Mouse (Mus musculus) urinary bladder, adult 2 months (tissue): ENCODE measurements around the gene Tsfm. TPM values are rescaled to one million over a fixed set of nuclear protein-coding genes. Genes with fewer than 3 reads are reported as not detected.
"Not testable (repeated sequence)": the region's sequence is repeated elsewhere in the genome, so short reads cannot be mapped to it uniquely, and the experiment has no call there.

ENCODE experiments used
- DNase-seq: peaks from one replicate; pipeline ENCODE4 v3.0.0; 2022; ENCODE audit warnings: low spot score
- polyA plus RNA-seq: library from polyadenylated mRNA; depleted of rRNA; stranded (reverse); fragments of >200 nt; gene quantifications from 2 replicates; pipeline ENCODE4 v1.2.3, GENCODE M21; 2012

Gene Tsfm
- polyA plus RNA-seq, 1 experiment: 36.9 TPM

DNA sequence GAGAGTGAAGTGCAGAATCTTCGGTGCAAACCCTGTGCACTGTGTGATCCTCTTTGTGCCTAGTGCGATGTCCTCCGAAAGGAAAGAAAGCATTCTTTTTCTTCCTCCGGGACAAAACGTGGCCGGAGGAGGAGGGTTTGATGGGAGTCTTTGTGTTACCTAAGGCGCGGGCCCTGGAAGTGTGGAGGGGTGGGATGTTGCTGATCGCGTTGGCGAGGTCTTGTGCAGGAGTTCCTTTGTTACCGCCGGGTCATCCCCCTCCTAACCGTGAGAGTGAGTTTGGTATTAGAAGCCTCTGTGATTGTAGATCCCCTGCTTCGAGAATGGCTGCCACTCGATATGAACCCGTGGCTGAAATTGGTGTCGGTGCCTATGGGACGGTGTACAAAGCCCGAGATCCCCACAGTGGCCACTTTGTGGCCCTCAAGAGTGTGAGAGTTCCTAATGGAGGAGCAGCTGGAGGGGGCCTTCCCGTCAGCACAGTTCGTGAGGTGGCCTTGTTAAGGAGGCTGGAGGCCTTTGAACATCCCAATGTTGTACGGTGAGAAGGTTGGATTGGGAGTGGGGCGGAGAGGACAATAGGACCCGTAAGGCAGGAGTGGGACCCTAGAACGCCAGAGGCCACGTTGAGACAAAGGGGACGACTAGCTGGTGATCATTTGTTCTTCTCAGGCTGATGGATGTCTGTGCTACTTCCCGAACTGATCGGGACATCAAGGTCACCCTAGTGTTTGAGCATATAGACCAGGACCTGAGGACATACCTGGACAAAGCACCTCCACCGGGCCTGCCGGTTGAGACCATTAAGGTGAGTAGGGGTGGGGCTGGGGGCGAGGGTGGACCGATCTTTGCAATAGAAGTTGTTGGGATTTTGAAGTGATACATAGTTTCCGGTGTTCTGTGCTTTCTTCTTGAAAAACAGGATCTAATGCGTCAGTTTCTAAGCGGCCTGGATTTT, 33.6 kb upstream of the Tsfm start:
- no peak for DNase-seq

DNA sequence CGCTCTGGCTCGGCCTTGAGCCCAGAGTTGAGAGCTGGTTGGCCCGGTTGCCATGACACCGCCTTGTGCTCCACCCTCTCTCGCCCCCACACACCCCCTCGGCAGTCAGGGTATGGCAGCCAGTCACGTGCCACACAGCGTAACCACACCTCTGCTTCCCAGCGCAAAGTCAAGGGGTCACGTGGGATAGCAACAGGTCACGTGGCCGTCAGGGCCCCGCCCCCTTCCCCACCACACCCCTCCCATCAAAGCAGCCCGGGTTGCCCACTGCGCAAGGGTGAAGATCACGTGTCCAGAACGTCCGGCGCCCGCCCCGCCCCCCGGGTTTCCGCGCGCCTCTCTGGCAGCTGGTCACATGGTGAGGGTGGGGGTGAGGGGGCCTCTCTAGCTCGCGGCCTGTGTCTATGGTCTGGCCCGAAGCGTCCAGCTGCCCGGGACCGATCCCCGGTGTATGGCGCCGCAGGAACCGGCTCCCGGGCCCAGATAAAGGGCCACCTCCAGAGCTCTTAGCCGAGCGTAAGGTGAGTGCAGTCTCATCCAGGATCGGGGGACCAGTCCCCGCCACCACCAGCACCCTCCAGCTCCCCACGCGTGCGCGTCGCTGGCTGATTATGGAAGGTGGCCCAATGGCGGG, 32.7 kb upstream of the Tsfm start, which contains the start of gene Cdk4:
Cdk4 (plus strand) TSS at position 296 of the 634 bp plus-strand sequence.
- DNase-seq: peak; percentile 96

DNA sequence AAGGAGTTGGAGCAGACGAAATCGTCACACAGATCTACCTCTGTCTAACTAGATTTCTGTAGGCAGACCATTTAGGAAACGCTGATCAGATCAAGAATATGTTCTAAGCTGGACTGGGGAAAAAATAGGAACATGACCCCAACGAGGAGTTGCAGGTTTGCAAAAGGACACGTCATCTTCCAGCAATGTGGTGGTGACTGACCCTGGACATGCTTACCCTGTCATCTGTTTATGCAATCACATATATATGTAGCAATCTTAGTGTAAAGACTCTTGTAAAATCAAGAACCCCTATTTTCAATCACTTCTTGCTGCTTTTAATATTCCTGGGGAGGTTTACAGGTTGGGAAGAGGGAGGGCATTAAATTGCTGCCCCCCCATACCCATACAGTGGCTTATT, 31.9 kb upstream of the Tsfm start:
- DNase-seq: no peak

DNA sequence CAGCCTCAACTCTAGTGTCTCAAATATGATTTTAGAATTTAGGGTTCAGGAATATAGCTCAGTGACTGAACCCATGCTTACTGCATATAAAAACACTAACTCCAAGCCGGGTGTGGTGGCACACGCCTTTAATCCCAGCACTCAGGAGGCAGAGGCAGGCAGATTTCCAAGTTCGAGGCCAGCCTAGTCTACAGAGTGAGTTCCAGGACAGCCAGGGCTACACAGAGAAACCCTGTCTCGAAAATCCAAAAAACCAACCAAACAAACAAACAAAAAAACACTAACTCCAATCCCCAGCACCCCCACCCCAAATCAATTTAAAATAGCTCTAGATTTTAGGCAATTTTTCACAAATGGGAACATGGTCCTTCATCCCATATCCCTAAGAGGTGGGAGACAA, 31.5 kb upstream of the Tsfm start:
- not testable (repeated sequence) for DNase-seq

DNA sequence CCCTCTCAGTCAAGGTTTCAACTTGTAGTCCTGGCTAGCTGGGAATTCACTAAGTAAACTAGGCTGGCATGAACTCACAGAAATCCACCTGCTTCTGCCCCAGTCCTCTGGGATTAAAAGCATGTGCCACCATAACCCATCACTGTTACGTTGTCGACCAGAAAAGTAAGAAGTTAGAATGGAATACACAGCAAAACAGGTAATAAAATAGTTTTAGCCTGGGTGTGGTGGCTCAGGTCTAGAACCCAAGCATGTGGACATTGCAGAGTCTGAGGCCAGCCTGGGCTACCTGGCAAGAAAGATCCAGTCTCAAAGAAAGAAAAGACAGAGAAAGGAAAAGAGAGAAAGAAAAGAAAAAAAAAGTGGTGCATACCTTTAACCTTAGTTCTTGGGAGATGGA, 30.9 kb upstream of the Tsfm start:
- DNase-seq: no peak

DNA sequence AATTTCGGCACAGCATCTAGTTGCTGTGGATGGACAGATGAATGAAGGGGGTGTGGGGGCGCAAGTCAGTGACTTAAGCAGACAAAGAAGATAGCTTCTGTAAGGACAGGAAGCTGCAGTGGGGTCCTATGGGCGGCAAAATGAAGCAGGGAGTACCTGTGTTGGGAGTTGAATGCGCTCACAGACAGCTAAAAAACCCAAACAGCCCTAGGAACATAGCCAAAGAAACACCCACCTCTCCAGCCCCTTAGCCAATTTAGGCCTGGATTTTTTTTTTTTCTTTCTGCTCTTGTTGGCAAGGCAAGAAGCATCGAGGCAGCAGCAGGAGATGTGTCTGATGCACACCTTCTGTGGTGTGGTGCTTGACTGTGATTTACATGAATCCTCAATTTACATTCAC, 30.4 kb upstream of the Tsfm start:
- DNase-seq: no peak

DNA sequence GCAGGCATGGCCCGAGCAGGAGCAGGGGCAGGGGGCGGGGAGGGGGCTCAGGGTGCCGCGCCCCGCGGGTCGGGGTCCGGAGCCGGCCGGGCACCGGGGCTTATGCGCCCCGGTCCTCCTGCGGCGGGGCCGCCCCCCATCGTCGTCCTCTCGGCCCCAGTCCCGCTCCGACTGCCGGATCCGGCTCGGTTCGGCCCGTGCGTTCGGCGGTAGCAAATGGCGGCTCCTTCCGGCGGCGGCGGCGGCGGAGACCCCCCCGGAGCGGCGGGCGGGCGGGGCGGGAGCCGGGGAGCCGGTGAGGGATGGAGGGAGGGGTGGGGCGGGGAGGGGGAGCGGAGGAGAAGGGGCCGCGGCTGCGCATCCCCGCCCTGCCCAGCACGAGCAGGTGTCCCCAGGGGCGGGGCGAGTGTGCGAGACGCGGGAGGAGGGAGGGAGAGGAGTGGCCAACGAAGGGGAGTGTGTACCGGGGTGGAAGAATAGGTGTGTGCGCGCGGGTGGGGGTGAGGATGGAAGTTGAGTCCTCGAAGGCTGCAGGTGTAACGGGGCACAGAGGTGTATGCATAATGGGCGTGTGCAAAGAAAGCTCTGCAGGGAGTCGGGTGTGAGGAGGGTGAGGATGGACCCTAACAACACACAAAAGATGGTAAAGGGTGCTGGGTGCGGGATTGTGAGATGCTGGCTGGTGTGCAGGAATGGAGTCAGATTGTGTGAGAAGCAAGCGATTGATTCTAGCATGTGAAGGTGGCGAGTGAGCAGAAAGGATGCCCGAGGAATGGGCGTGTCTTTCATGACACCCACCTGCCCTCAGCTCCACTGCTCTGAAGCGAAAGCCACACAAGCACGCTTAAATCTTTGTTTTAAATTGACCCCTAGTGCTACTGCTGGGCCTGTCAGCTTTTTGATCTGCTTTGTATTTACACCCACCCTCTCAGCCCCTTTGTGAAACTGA, 29.6 kb upstream of the Tsfm start, which contains the start of gene March9:
March9 (minus strand) TSS at position 217 of the 949 bp plus-strand sequence.
- DNase-seq: peak; percentile 48

DNA sequence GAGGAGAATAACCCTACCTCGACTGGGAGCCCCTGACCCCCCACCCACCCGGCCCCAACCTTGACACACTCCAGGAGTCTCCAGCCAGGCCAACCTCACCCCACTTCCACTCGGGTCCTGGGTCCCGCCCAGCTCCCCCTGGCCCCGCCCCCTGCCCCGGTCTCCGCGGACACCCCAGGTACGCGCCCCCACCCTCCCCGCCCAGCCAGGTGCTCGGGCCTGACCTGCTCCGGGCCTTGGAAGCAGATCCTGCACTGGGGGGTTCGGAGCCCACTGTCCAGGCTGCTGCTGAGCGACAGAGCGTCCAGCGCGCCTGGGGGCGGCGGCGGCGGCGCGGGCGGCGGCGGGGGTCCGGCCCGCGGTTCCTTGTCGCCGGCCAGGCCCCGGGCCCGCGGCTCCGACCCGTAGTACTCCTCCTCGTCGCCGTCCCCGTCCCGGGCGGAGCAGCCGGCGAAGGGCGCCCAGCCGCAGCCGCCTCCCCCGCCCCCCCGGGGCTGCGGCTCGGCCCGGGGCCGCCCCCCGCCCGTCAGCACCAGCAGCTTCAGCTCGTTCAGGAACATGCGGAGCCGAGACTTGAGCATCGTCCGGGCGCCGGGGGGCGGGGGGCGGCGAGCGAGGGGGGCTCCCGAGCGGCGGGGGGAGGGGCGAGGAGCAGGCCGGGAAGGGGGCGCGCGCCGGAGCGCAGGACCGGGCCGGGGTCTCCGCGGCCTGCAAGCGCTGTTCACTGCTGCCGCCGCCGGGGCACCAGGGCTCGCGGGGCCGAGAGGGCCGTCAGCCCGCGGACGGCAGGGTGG, 28.7 kb upstream of the Tsfm start:
- peak; percentile 31 for DNase-seq

DNA sequence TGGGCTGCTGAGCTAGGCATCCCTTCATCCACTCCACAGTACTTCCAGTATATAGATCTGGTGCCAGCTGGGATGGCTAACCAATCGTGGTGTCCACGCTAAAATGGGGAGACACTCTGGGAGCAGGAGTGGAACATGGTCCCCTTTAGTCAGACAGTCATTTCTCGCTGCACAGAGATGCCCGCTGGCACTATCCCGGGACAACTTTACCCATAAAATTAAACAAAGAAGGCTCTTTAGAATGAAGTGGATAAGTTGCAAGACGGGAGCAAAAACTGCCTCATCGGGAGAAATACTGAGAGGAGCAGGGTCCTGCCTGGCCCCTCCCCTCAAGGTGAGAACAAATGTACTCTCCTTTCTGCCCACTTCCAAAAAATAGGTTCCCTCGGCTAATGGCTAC, 28.1 kb upstream of the Tsfm start:
- no peak for DNase-seq

DNA sequence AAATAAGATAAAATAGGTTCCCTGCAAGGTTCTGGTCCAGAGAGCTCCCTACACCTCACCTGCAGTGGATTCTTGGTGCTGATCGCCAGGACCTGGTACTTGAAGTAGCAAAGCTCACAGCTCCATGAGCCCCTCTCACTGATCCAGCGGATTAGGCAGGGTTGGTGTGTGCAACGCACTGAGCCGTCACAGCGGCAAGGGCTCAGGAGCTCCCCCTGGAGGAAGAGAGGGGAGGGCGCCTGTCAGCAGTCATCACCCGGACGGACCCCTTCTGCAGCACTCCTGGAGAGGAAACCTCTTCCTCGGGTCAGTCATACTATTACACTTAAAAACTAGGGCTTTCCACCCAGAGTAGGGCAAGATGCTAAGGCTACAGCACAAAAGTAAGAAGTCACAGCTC, 27.5 kb upstream of the Tsfm start:
- peak; percentile 58 for DNase-seq

DNA sequence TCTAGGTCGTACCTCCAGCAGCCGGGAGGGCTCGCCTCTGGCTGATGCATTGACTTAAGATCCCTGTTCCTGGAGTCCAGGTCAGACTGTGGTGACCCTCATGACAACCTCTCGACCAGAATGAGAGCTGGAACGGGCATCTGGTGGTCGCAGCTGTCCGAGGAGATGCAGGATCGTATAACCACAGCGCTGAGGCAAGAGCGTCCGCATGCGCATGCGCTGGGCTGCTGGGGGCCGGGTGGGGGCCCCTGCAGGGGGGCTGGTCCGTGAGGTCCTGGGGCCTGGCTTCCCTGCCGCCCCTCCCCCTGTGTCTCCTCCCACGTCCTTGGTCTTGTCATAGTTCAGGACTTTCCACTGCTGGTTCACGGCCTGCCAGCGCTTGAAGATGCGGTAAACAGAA, 25.9 kb upstream of the Tsfm start:
- DNase-seq: no peak

DNA sequence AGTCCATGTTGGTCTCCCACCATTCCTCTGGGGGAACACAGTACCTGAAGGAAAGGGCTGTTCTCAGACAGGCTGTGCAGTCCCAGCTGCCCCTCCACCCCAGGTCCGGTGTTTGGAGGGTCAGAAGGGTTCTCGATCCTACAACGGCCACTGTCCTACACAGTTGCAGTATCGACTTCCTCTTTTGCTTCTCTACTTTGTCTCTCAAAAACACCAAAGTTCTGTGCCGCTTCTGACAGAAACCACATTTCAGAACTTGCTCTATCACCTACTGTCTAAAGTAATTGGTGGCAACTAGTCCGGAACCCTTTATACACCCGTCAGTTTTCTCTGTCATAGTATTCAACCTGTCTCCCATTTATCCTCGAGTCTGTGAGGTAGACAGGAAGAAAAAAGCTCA, 24.8 kb upstream of the Tsfm start:
- DNase-seq: no peak

DNA sequence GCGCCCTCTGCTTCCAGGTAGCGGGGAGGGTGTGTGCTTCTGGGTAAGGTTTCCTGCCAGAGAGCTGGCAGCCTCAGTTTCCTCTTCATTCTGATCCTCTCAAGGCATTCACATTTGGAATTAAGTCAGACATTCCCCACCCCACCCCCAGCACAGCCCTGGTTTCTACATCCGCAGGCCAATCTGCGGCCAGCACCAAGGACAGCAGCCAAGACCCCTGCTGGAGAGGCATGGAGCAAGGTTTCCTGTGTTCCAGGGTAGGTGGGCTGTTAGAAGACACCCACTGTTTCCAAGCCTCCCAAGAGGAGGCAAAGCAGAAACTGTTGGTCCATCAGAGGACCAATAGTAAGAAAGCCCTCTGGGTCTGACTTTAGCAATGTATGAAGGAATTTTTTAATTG, 24.0 kb upstream of the Tsfm start:
- DNase-seq: no peak

DNA sequence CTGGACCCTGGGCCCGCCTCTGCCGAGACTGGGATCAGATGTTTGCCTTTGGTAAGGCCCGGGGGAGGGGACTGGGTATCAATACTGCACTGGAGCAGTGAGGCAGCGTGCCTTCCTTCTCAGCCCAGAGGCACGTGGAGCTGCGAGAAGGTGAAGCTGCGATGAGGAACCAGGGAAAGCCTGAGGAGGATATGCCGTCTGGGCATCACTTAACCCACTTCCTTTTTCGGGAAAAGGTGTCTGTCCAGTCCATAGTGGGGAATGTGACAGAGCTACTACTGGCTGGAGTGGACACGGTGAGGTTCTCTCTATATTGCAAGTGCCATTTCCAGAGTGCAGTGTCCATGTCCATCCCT, 19.5 kb upstream of the Tsfm start:
- no peak for DNase-seq

DNA sequence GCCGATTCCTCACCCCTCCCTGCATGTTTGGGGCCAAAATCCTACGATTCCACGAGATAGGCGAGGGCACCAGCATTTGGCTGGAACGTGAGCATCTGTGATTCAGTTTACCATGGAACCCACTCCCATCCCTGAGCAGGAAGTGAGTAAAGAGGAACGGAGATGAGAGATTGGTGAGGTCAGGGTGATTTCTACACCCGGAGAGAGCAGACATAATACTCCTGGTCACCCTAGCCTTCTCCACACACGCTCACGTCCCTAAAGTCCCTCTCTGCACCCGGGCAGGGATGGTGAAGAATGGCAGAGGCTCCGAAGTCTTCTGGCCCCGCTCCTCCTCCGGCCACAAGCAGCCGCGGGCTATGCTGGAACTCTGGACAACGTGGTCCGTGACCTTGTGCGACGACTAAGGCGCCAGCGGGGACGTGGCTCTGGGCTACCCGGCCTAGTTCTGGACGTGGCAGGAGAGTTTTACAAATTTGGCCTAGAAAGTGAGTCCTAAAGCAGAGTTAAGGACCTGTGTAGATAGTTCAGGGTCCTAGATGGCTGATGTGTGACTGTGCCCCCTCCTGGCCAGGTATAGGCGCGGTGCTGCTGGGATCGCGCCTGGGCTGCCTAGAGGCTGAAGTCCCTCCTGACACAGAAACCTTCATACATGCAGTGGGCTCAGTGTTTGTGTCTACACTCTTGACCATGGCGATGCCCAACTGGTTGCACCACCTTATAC, 18.9 kb upstream of the Tsfm start:
- no peak for DNase-seq

DNA sequence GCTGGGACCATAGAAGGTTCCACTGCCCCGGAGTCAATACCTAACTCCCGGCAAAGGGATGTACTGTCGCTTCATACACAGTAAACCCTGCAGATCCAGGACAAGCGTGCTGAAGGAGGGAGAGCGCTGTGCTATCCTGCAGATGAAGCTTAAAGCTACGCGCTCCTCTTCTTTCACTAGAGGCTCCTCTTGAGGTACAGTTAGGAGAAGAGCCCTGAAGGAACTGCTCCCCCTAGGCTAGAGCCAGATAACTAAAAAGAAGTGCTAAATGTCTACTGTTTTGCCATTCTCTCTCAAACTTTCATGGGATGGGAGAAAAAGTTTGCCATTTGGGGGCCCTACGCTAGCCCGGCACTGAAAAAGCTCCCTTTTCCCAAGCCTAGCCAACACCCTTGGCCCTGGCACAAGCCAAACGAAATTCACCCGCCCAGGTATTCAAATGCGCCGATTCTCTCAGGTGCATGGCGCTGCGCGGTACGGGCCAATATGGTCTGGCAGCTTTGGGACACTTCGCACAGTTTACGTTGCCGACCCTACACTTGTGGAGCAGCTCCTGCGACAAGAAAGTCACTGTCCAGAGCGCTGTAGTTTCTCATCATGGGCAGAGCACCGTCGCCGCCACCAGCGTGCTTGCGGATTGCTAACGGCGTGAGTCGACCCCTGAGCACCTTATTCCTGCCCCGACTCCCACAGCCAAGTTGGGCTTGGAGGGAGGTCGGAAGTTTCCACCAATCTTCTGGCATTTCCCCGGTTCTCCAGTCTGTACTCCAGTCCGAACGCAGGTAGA, 18.2 kb upstream of the Tsfm start:
- DNase-seq: no peak

DNA sequence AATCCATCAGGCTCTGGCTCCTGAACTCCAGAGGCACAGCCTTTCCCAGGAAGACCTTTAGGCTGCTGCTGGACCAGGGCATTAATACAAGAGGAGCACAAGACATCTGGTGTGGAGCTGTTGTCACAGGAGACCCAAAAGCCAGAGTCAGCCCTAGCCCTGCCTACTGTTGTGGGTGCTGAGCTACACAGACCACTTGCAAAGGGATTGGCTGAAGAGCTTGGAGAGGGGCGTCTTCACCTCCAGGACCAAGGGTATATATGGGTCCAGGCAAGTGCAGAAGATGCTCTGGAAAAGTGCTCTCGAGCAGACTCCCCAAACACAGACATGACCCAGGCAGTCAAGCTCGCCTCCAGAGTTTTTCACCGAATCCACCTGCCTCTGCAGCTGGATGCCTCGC, 17.3 kb upstream of the Tsfm start, which contains the start of gene Cyp27b1:
Cyp27b1 (plus strand) TSS at position 297 of the 400 bp plus-strand sequence.
- no peak for DNase-seq

DNA sequence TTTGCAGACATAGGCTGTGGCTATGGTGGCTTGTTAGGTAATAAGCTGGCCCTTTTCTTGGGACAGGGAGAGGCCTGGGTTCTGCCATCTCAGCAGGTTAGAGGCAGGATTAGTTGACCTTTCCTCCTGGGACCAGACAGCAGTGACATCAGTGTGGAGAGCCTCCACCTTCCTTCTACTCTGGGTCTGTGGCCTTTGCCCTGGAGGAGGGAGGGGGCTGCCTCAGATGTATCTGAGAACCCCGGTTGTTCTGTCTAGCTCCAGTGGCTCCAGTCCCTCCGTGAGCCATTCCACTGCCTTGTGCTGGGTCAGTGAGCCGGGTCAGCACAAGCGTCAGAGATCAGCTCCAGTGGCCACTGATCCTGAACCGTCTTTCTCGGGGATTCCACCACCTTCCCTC, 12.5 kb upstream of the Tsfm start:
- no peak for DNase-seq

DNA sequence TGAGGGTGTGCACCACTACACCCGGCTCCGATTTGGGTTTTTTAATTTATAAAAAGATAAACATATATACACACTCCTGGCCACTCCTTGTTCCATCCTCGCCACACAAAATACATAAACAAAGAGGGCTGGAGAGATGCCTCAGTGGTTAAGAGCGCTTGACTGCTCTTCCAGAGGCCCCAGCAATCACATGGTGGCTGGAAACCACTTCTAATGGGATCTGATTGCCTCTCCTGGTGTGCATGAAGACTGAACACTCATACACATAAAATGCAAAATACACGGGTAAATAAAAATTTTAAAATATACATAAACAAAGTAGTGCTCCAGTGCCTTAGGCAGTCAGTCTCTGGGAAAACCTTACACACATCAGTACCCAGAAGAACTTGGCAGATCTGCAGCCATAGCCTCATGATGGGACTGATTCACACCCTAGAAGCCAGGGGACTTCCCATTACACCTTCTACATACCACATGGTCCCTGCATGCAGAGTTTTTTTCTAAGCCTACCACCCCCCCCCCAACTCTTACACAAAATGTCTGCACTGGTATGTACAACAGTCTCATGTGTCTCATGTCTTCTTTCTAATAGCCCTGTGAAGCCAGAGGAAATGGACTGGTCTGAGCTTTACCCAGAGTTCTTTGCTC, 12.0 kb upstream of the Tsfm start:
- no peak for DNase-seq
